Mouse (Mus musculus) stomach, embryonic 16.5 days (tissue): ENCODE data around the gene Usp29. TPM values are rescaled to one million over a fixed set of nuclear protein-coding genes. Genes with fewer than 3 reads are reported as not detected.

Experiments
- ATAC-seq: fragments of 200-750 bp; cut with Nextera tagmentation; 2 replicates; pipeline ENCODE4 v1.8.0; 2017; ENCODE audit warnings: moderate number of reproducible peaks, moderate TSS enrichment; ENCODE audit not compliant: insufficient read depth, low FRiP score
- H3K27ac ChIP-seq: fragments of 300-500 bp; sonication (generic); 2 replicates; pipeline ENCODE4 v1.5.1; 2014; ENCODE audit warnings: low read length
- H3K27me3 ChIP-seq: fragments of 300-500 bp; sonication (generic); 2 replicates; pipeline ENCODE4 v1.6.1; 2014; ENCODE audit warnings: low read length, control low read depth, mixed read lengths; ENCODE audit not compliant: control insufficient read depth, insufficient read depth
- H3K36me3 ChIP-seq: fragments of 300-500 bp; sonication (generic); 2 replicates; pipeline ENCODE4 v1.6.1; 2014; ENCODE audit warnings: low read length; ENCODE audit not compliant: control insufficient read depth, insufficient read depth
- H3K4me1 ChIP-seq: fragments of 300-500 bp; sonication (generic); 2 replicates; pipeline ENCODE4 v1.6.1; 2014; ENCODE audit warnings: low read length, control low read depth, mixed read lengths; ENCODE audit not compliant: control insufficient read depth, insufficient read depth
- H3K4me2 ChIP-seq: fragments of 300-500 bp; sonication (generic); 2 replicates; pipeline ENCODE4 v1.6.1; 2014; ENCODE audit warnings: low read depth, low read length, mixed read lengths
- H3K4me3 ChIP-seq: fragments of 300-500 bp; sonication (generic); replicated peaks from 2 replicates; pipeline ENCODE4 v1.5.1; 2014; ENCODE audit warnings: mild to moderate bottlenecking, low read length
- H3K9ac ChIP-seq: fragments of 300-500 bp; sonication (generic); 2 replicates; pipeline ENCODE4 v1.6.1; 2014; ENCODE audit warnings: low read length
- H3K9me3 ChIP-seq: fragments of 300-500 bp; sonication (generic); replicated peaks from 2 replicates; pipeline ENCODE4 v1.6.1; 2016; ENCODE audit warnings: low read length, control low read depth; ENCODE audit not compliant: control insufficient read depth
- WGBS: fragments of 180-500 bp; shearing (Covaris S2); extraction: QIAGEN DNeasy Blood & Tissue Kit; methylation state at CpG from one replicate; pipeline ENCODE4 v1.1.7; 2014; 5-methylcytosine and 5-hydroxymethylcytosine counted together
- polyA plus RNA-seq: library from polyadenylated mRNA; unstranded; fragments of >200 nt; fragmentation: Nextera tagmentation; extraction: Ambion mirVana; gene quantifications from 2 replicates; pipeline ENCODE4 v1.2.1, GENCODE M21; 2015

Usp29 gene
- polyA plus RNA-seq, 1 experiment from 2014 or later: 5.6 TPM

DNA sequence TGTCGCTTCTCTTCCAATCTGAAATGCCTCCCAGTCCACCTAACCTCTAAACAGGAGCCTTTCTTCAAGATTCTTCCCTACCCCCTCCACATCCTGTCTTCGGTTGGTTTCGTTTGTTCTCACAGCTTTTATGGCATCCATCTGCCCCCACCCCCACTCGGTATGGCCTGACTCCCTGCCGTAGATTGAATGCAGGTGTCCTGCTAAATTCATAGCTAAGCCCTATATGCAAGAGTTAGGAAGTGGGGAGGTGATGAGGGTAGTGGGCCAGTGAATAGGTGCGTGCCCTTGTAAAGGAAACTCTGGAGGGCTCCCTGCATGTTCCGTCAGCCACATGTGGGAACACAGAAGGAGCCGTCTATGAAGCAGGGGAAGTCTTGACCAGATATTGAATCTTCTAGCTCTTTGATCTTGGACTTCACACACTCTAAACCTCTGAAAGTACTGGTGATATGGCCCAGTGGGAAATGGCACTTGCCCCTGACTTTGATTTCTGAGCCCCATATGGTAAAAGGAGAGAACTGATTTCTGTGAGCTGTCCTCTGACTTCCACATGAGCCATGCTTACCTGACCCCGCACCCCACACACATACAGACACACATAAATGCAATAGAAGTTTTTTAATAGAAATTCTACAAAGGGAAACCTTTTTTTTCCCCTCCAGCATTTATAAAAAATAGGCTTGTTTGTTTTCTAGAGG, 68.9 kb downstream of the Usp29 start:
- Histone ChIP-seq H3K4me1 (peaks cover 15% of the 10 kb centered on the region), H3K4me3 (no peak overlapping the region), H3K27ac (no peak overlapping the region), H3K9ac (no peak overlapping the region), H3K36me3 (no peaks in the 10 kb centered on the region), H3K9me3 (no peaks in the 10 kb centered on the region), H3K4me2 (no peak overlapping the region), H3K27me3 (no peaks in the 10 kb centered on the region)
- no peak; the same call in 1 of the 2 replicates for ATAC-seq
- WGBS: 54% methylated on average over 9 of the region's 9 CpGs

- H3K36me3 ChIP-seq: no peaks in the 10 kb centered on the region
- H3K27ac ChIP-seq: no peak overlapping the region; the same call in 1 of the 2 replicates
- 58% methylated on average over 12 of the region's 12 CpGs for WGBS
- H3K4me3 ChIP-seq: no peak overlapping the region
- peak; percentile 42; the same call in 1 of the 2 replicates for ATAC-seq
- peaks cover 15% of the 10 kb centered on the region for H3K4me1 ChIP-seq
- no peak overlapping the region for H3K9ac ChIP-seq
- no peaks in the 10 kb centered on the region for H3K9me3 ChIP-seq
- H3K27me3 ChIP-seq: no peaks in the 10 kb centered on the region
- H3K4me2 ChIP-seq: no peak overlapping the region
These were observed 70.4 kb downstream of the Usp29 start for GRCm38 (mm10) chr7:6800586-6801441.

- H3K4me1 ChIP-seq: peaks cover 15% of the 10 kb centered on the region
- no peak overlapping the region for H3K4me3 ChIP-seq
- H3K9me3 ChIP-seq: no peaks in the 10 kb centered on the region
- no peaks in the 10 kb centered on the region for H3K27me3 ChIP-seq
- H3K9ac ChIP-seq: no peak overlapping the region
- WGBS: 61% methylated on average over 6 of the region's 6 CpGs
- no peak for ATAC-seq
- H3K4me2 ChIP-seq: no peak overlapping the region
- no peak overlapping the region for H3K27ac ChIP-seq
- no peaks in the 10 kb centered on the region for H3K36me3 ChIP-seq
These were observed 71.3 kb downstream of the Usp29 start for GRCm38 (mm10) chr7:6801642-6802041.

DNA sequence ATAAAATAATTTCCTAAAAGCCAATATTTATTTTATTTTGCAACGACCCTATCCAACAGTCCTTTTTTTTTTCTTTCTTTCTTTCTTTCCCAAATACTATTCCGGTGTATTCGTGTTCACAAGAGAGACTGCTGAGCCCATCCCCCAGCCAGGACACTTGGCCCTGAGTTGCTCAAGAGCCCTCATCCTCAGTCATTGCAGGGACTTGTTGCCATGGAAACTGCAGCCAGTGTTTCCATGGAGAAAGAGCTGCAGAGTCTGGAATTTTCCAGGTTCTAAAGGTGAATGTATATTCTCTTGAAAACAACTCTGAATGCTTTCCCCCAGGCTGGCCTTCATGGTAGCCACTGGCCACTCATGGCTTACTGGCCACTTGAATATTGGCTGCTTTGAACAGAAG, 80.2 kb downstream of the Usp29 start:
- Histone ChIP-seq H3K27ac (no peak overlapping the region), H3K4me2 (no peak overlapping the region), H3K4me1 (no peaks in the 10 kb centered on the region), H3K36me3 (no peaks in the 10 kb centered on the region), H3K9ac (no peak overlapping the region), H3K27me3 (no peaks in the 10 kb centered on the region), H3K4me3 (no peak overlapping the region), H3K9me3 (no peaks in the 10 kb centered on the region)
- 60% methylated on average over 3 of the region's 3 CpGs for WGBS
- ATAC-seq: no peak

GRCm38 (mm10) chr7:6814971-6815370, 84.6 kb downstream of the Usp29 start:
- no peak for ATAC-seq
- H3K9me3 ChIP-seq: no peaks in the 10 kb centered on the region
- H3K4me1 ChIP-seq: no peaks in the 10 kb centered on the region
- H3K36me3 ChIP-seq: no peaks in the 10 kb centered on the region
- no peak overlapping the region for H3K9ac ChIP-seq
- H3K4me2 ChIP-seq: no peak overlapping the region
- H3K27me3 ChIP-seq: no peaks in the 10 kb centered on the region
- H3K4me3 ChIP-seq: no peak overlapping the region
- 71% methylated on average over 8 of the region's 8 CpGs for WGBS
- no peak overlapping the region for H3K27ac ChIP-seq

- H3K9ac ChIP-seq: no peak overlapping the region
- H3K9me3 ChIP-seq: no peaks in the 10 kb centered on the region
- no peaks in the 10 kb centered on the region for H3K4me1 ChIP-seq
- H3K36me3 ChIP-seq: no peaks in the 10 kb centered on the region
- no peak overlapping the region for H3K4me2 ChIP-seq
- no peaks in the 10 kb centered on the region for H3K27me3 ChIP-seq
- H3K4me3 ChIP-seq: no peak overlapping the region
- H3K27ac ChIP-seq: no peak overlapping the region
- ATAC-seq: no peak
- WGBS: 84% methylated on average over 5 of the region's 5 CpGs
These were observed 86.5 kb downstream of the Usp29 start for GRCm38 (mm10) chr7:6816706-6817376.

- Histone ChIP-seq H3K27ac (no peak overlapping the region), H3K4me1 (peaks cover 9% of the 10 kb centered on the region), H3K9me3 (no peaks in the 10 kb centered on the region), H3K4me2 (no peak overlapping the region), H3K4me3 (no peak overlapping the region), H3K9ac (no peak overlapping the region), H3K36me3 (no peaks in the 10 kb centered on the region), H3K27me3 (no peaks in the 10 kb centered on the region)
- 62% methylated on average over 6 of the region's 6 CpGs for WGBS
- ATAC-seq: no peak
These were observed 89.9 kb downstream of the Usp29 start for GRCm38 (mm10) chr7:6820296-6820695.

GRCm38 (mm10) chr7:6822633-6823032, 92.3 kb downstream of the Usp29 start:
- Histone ChIP-seq H3K4me2 (no peak overlapping the region), H3K4me3 (no peak overlapping the region), H3K9me3 (no peaks in the 10 kb centered on the region), H3K9ac (no peak overlapping the region), H3K27me3 (no peaks in the 10 kb centered on the region), H3K4me1 (peaks cover 13% of the 10 kb centered on the region), H3K27ac (peak overlapping the region; percentile 79), H3K36me3 (no peaks in the 10 kb centered on the region)
- 51% methylated on average over 4 of the region's 4 CpGs for WGBS
- no peak for ATAC-seq

DNA sequence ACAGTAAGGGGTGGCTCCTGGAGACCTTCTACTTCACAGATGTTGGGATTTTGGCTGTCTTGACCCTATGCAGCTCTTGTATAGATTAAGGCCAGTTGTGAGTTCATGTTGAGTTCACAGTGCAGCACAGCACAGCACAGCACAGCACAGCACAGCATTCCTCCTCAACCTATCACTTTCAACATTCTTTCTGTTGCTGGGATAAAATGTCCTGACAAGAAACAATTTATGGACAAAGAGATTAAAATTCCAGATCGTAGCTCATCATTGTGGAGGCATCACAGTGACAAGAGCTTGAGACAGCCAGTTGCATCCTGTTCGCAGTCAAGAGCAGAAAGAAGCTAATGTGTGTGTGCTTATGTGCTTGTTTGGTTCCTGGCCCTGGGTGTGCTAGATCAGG, 93.3 kb downstream of the Usp29 start:
- Histone ChIP-seq H3K36me3 (no peaks in the 10 kb centered on the region), H3K9ac (no peak overlapping the region), H3K27ac (peak overlapping the region; percentile 29; the same call in 1 of the 2 replicates), H3K4me2 (no peak overlapping the region), H3K9me3 (no peaks in the 10 kb centered on the region), H3K4me3 (no peak overlapping the region), H3K27me3 (no peaks in the 10 kb centered on the region), H3K4me1 (peaks cover 13% of the 10 kb centered on the region)
- 34% methylated on average over 2 of the region's 2 CpGs for WGBS
- ATAC-seq: peak; percentile 59; the same call in 1 of the 2 replicates
